Mouse (Mus musculus): ENCODE data around the gene Sirpb1a. TPM values are rescaled to one million over a fixed set of nuclear protein-coding genes. Genes with fewer than 3 reads are reported as not detected.
"Not testable (repeated sequence)": the region's sequence is repeated elsewhere in the genome, so short reads cannot be mapped to it uniquely, and the experiment has no call there.

Sirpb1a gene
- total RNA-seq (2014; rRNA removed; ENCODE audit: low replicate concordance) (28.6 TPM in 1 of 2 replicates, not detected in the other), polyA plus RNA-seq (2015; fragmentation: Nextera tagmentation; extraction: Ambion mirVana) (0.07 and 0.08 TPM in 2 replicates)

DNA sequence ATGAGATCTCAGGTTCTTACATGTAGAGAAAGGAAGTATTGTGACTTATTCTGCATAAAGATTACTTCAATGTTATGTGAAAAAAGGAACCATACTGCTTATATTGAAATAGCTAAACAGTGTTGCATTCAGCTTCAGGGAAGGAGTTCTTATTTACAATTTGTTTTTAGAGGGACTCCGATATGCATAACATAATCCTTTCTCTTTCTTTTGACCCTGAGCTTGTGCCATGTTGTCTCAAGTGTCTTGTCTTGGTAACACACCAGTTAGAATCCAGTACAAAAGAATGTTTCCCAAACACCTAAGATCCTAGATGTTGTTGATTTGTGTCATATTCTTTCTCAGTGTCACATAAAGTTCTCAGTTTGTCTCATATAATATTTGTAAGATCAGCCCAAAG, at the start of gene Sirpb1a:
Gene Sirpb1a, minus strand, starts transcription at position 74 of the 400 bp plus-strand sequence.
- not testable (repeated sequence) for H3K4me3 ChIP-seq (ENCODE audit: low read depth, low read length); H3K4me2 ChIP-seq (ENCODE audit: low read depth, low read length); ATAC-seq (ENCODE audit: insufficient read depth, low read depth); H3K27me3 ChIP-seq (ENCODE audit: control insufficient read depth, insufficient read depth, low read length); H3K27ac ChIP-seq (ENCODE audit: low read depth); H3K36me3 ChIP-seq (replicated peaks; ENCODE audit: control insufficient read depth, insufficient read depth, low read length); H3K9ac ChIP-seq (replicated peaks; ENCODE audit: low read depth, low read length); DNase-seq (ENCODE audit: low spot score); H3K4me1 ChIP-seq (ENCODE audit: control insufficient read depth, insufficient read depth); H3K9me3 ChIP-seq (replicated peaks; ENCODE audit: control insufficient read depth, low read length)
- WGBS: 76% methylated on average over 1 of the region's 1 CpGs

DNA sequence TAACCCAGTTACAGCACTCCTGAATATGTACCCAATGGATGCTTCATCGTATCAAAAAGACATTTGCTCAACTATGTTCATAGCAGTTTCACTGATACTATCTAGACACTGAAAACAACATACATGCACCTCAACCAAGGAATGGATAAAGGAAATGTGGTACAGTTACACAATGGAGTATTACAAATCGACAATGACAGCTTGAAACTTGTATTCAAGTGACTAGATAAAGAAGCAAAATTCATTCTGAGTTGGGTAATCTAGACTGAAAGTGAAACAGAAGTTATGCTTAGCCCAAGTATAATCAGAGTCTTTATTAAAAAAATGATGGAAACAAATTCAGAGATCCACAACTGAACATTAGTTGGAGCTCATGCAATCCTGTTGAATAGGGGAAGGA, 48.5 kb upstream of the Sirpb1a start:
- 83% methylated on average over 1 of the region's 2 CpGs for WGBS
- H3K4me1 ChIP-seq (ENCODE audit: control insufficient read depth, insufficient read depth); H3K9ac ChIP-seq (replicated peaks; ENCODE audit: low read depth, low read length); H3K4me2 ChIP-seq (ENCODE audit: low read depth, low read length); H3K27ac ChIP-seq (ENCODE audit: low read depth); DNase-seq (ENCODE audit: low spot score); H3K27me3 ChIP-seq (ENCODE audit: control insufficient read depth, insufficient read depth, low read length); H3K9me3 ChIP-seq (replicated peaks; ENCODE audit: control insufficient read depth, low read length); ATAC-seq (ENCODE audit: insufficient read depth, low read depth); H3K36me3 ChIP-seq (replicated peaks; ENCODE audit: control insufficient read depth, insufficient read depth, low read length); H3K4me3 ChIP-seq (ENCODE audit: low read depth, low read length): not testable (repeated sequence)

DNA sequence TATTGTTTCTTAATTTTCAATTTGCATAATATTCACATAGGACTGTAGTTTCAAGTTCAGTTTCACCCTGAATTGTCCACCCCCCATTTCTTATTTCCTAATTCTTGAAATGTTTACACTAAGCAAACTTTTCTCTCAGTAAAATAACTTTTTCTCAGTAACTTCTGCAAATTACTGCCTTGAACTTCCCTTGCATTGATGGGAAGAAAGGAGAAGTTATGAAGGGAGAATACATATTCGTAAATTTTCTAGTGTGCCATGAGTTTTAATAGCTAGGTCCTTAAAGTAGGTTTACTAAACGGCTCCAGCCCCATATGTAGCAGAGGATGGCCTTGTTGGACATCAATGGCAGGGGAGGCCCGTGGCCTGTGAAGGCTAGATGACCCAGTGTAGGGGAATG, 43.8 kb upstream of the Sirpb1a start:
- H3K4me1 ChIP-seq (ENCODE audit: control insufficient read depth, insufficient read depth); ATAC-seq (ENCODE audit: insufficient read depth, low read depth); H3K27ac ChIP-seq (ENCODE audit: low read depth); H3K36me3 ChIP-seq (replicated peaks; ENCODE audit: control insufficient read depth, insufficient read depth, low read length); H3K4me3 ChIP-seq (ENCODE audit: low read depth, low read length); H3K27me3 ChIP-seq (ENCODE audit: control insufficient read depth, insufficient read depth, low read length); H3K9ac ChIP-seq (replicated peaks; ENCODE audit: low read depth, low read length); H3K4me2 ChIP-seq (ENCODE audit: low read depth, low read length); H3K9me3 ChIP-seq (replicated peaks; ENCODE audit: control insufficient read depth, low read length); DNase-seq (ENCODE audit: low spot score): not testable (repeated sequence)
- WGBS: 71% methylated on average over 1 of the region's 3 CpGs

DNA sequence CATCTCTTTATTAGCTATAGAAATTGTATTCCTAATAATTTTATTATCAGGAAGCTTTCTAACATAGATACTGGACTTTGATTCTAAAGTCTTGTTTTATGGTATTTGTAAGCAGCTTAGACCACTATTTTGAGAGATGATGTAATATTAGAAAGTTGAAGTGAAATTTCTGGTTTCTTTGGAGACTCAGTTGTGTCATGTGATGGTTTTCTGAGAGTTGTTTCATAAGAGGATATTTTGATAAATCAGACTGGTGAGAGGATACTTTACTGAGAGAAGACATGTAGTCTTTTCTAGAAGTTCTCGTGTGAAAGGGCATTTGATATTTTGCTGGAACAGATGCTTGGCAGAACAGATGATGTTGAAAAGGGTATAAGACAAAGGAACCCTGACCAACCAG, 17.6 kb upstream of the Sirpb1a start:
- WGBS: 59% methylated on average over 1 of the region's 1 CpGs
- DNase-seq (ENCODE audit: low spot score); H3K4me2 ChIP-seq (ENCODE audit: low read depth, low read length); H3K9ac ChIP-seq (replicated peaks; ENCODE audit: low read depth, low read length); H3K36me3 ChIP-seq (replicated peaks; ENCODE audit: control insufficient read depth, insufficient read depth, low read length); H3K9me3 ChIP-seq (replicated peaks; ENCODE audit: control insufficient read depth, low read length); H3K4me3 ChIP-seq (ENCODE audit: low read depth, low read length); H3K27me3 ChIP-seq (ENCODE audit: control insufficient read depth, insufficient read depth, low read length); H3K4me1 ChIP-seq (ENCODE audit: control insufficient read depth, insufficient read depth); ATAC-seq (ENCODE audit: insufficient read depth, low read depth); H3K27ac ChIP-seq (ENCODE audit: low read depth): not testable (repeated sequence)

DNA sequence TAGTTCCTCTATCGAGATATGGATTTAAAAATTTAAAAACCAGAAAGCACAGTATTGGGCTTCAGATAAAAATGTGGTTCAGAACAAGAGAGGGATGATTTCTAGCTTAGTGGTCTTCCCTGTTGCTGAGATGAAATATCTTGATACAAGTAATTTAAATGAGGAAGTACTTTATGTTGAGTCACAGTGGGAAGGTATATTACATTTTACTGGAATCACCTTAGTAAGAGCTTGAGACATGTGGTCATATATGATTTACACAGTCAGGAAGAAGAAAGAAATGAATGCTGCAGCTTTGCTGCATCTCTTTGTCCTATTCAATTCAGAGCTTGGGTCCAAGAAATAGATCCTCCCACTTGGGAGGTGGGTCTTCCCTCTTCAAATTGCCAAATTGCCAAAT, 13.5 kb upstream of the Sirpb1a start:
- not testable (repeated sequence) for H3K27ac ChIP-seq (ENCODE audit: low read depth); H3K4me3 ChIP-seq (ENCODE audit: low read depth, low read length); ATAC-seq (ENCODE audit: insufficient read depth, low read depth); H3K9me3 ChIP-seq (replicated peaks; ENCODE audit: control insufficient read depth, low read length); H3K9ac ChIP-seq (replicated peaks; ENCODE audit: low read depth, low read length); H3K4me2 ChIP-seq (ENCODE audit: low read depth, low read length); DNase-seq (ENCODE audit: low spot score); H3K4me1 ChIP-seq (ENCODE audit: control insufficient read depth, insufficient read depth); H3K36me3 ChIP-seq (replicated peaks; ENCODE audit: control insufficient read depth, insufficient read depth, low read length); H3K27me3 ChIP-seq (ENCODE audit: control insufficient read depth, insufficient read depth, low read length)
- WGBS: 48% methylated on average over 1 of the region's 1 CpGs

DNA sequence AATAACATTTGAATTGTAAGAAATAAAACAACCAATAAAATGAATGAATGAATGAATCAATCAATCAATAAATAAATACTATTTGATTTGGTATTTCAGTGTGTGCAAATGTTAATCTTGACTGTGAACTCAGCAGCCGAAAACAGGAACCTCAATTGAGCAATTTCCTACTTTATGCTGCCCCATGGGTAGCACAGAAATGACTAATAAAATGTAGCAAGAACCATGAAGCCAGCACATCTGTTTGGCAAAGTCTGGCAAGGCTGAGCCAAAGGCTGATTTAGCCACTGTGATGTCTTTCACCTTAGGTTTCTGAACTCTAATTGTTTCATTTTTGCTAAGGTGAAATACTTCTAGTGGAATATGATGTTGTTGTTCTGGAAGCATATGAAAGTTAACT, 1.6 kb upstream of the Sirpb1a start:
- Histone ChIP-seq H3K27ac (ENCODE audit: low read depth) (no peak overlapping the region), H3K36me3 (replicated peaks; ENCODE audit: control insufficient read depth, insufficient read depth, low read length) (no peaks in the 10 kb centered on the region), H3K4me1 (ENCODE audit: control insufficient read depth, insufficient read depth) (no peaks in the 10 kb centered on the region), H3K9me3 (replicated peaks; ENCODE audit: control insufficient read depth, low read length) (no peaks in the 10 kb centered on the region), H3K4me3 (ENCODE audit: low read depth, low read length) (no peak overlapping the region), H3K27me3 (ENCODE audit: control insufficient read depth, insufficient read depth, low read length) (no peaks in the 10 kb centered on the region), H3K4me2 (ENCODE audit: low read depth, low read length) (no peak overlapping the region), H3K9ac (replicated peaks; ENCODE audit: low read depth, low read length) (no peak overlapping the region)
- WGBS: 38% methylated on average over 1 of the region's 1 CpGs
- no peak for ATAC-seq (ENCODE audit: insufficient read depth, low read depth)
- TF ChIP-seq EP300 (IDR thresholded peaks at IDR 0.05; ENCODE audit: low read depth) (no peak), CTCF (IDR thresholded peaks at IDR 0.05; ENCODE audit: low read depth) (no peak)
- no peak for DNase-seq (ENCODE audit: low spot score)

DNA sequence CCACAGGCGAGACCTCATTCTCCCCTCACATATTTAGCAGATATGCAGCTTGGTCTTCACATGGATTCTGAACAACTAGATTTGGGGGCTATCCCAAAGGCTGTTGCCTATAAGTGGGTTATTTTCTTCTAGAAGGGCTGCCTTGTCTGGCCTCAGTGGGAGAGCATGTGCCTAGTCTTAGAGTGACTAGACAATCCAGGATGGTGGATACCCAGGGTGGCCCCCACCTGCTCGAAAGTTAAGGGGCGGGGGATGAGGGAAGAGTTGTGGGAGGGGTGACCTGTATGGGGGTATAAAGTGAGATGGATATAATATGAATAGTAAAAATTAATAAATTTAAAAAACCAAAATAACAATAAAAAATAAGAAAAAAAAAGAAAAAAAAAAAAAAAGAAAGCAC, 70.6 kb downstream of the Sirpb1a start:
- DNase-seq (ENCODE audit: low spot score); H3K4me1 ChIP-seq (ENCODE audit: control insufficient read depth, insufficient read depth); H3K4me3 ChIP-seq (ENCODE audit: low read depth, low read length); H3K9ac ChIP-seq (replicated peaks; ENCODE audit: low read depth, low read length); H3K27ac ChIP-seq (ENCODE audit: low read depth); H3K4me2 ChIP-seq (ENCODE audit: low read depth, low read length); H3K27me3 ChIP-seq (ENCODE audit: control insufficient read depth, insufficient read depth, low read length); H3K9me3 ChIP-seq (replicated peaks; ENCODE audit: control insufficient read depth, low read length); H3K36me3 ChIP-seq (replicated peaks; ENCODE audit: control insufficient read depth, insufficient read depth, low read length); ATAC-seq (ENCODE audit: insufficient read depth, low read depth): not testable (repeated sequence)
- 60% methylated on average over 3 of the region's 3 CpGs for WGBS

DNA sequence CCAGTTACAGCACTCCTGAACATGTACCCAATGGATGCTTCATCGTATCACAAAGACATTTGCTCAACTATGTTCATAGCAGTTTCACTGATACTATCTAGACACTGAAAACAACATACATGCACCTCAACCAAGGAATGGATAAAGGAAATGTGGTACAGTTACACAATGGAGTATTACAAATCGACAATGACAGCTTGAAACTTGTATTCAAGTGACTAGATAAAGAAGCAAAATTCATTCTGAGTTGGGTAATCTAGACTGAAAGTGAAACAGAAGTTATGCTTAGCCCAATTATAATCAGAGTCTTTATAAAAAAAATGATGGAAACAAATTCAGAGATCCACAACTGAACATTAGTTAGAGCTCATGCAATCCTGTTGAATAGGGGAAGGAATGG, 76.0 kb downstream of the Sirpb1a start:
- not testable (repeated sequence) for H3K4me3 ChIP-seq (ENCODE audit: low read depth, low read length); H3K4me2 ChIP-seq (ENCODE audit: low read depth, low read length); H3K4me1 ChIP-seq (ENCODE audit: control insufficient read depth, insufficient read depth); H3K36me3 ChIP-seq (replicated peaks; ENCODE audit: control insufficient read depth, insufficient read depth, low read length); H3K9me3 ChIP-seq (replicated peaks; ENCODE audit: control insufficient read depth, low read length); ATAC-seq (ENCODE audit: insufficient read depth, low read depth); H3K27me3 ChIP-seq (ENCODE audit: control insufficient read depth, insufficient read depth, low read length); DNase-seq (ENCODE audit: low spot score); H3K27ac ChIP-seq (ENCODE audit: low read depth); H3K9ac ChIP-seq (replicated peaks; ENCODE audit: low read depth, low read length)
- 67% methylated on average over 1 of the region's 2 CpGs for WGBS

DNA sequence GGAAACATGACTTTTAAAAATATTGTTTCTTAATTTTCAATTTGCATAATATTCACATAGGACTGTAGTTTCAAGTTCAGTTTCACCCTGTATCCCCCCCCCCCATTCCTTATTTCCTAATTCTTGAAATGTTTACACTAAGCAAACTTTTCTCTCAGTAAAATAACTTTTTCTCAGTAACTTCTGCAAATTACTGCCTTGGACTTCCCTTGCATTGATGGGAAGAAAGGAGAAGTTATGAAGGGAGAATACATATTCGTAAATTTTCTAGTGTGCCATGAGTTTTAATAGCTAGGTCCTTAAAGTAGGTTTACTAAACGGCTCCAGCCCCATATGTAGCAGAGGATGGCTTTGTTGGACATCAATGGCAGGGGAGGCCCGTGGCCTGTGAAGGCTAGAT, 80.7 kb downstream of the Sirpb1a start:
- not testable (repeated sequence) for H3K36me3 ChIP-seq (replicated peaks; ENCODE audit: control insufficient read depth, insufficient read depth, low read length); H3K4me1 ChIP-seq (ENCODE audit: control insufficient read depth, insufficient read depth); H3K9me3 ChIP-seq (replicated peaks; ENCODE audit: control insufficient read depth, low read length); H3K27me3 ChIP-seq (ENCODE audit: control insufficient read depth, insufficient read depth, low read length); ATAC-seq (ENCODE audit: insufficient read depth, low read depth); H3K4me2 ChIP-seq (ENCODE audit: low read depth, low read length); H3K4me3 ChIP-seq (ENCODE audit: low read depth, low read length); DNase-seq (ENCODE audit: low spot score); H3K27ac ChIP-seq (ENCODE audit: low read depth); H3K9ac ChIP-seq (replicated peaks; ENCODE audit: low read depth, low read length)
- 33% methylated on average over 3 of the region's 3 CpGs for WGBS

Data from heart, postnatal 0 days (tissue).